9 mouse cellular contexts compared by ENCODE assay signal in the genomic region with DNA sequence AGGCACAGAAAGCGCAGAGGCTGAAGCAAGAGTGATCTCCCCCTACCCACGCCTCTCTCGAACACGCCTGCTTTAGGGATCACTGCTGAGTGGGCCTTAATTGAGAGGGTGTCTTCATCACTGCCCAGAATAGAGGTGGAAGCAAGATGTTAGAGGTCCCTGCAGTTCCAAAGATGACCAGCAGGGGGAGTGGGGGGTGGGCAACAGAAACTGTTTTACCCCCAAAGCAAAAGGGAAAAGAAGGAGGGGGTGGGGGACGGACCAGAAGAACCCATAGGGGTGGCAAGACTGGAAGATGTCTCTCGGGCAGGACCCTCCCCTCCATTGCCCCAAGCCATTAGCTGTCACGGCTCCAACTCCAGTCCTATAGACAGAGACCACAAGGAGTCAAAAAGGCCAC. TPM values are rescaled to one million over a fixed set of nuclear protein-coding genes. Genes with fewer than 3 reads are reported as not detected.
DNase-seq lines count a peak whose midpoint lies in the region; TF ChIP-seq lines count a peak whose summit lies in the region.
"Had no signal": no experiment of that assay in that cellular context is flagged by ENCODE, and none has a peak within 500 bp of the region (broad histone marks: within the 10 kb centered on the region; RNA-seq: fewer than 3 reads in every experiment).

No protein-coding gene starts in this region.

- peak; percentile 29 for TF ChIP-seq CTCF in C2C12 (IDR thresholded peaks at IDR 0.05; ENCODE audit: control insufficient read depth, insufficient read depth, insufficient read length)
- TF ChIP-seq CTCF in left cerebral cortex, adult 2 months (IDR thresholded peaks at IDR 0.05): peak; percentile 79

- H3K27ac ChIP-seq in left cerebral cortex, adult 2 months: peak overlapping the region; percentile 78; the same call in 1 of the 2 replicates

- H3K36me3 ChIP-seq in C2C12 (ENCODE audit: control insufficient read depth, insufficient read depth): peaks cover 14% of the 10 kb centered on the region

- H3ac ChIP-seq in C2C12 (ENCODE audit: control insufficient read depth, insufficient read length, low read depth): no peak overlapping the region

- intact Hi-C loops in heart, postnatal 14 days (cut with DNase I): loop anchor here (1.0 kb wide), 1 partner anchor 40 kb away; no protein-coding TSS in a partner anchor
- intact Hi-C loops in heart, postnatal 25 days (cut with DNase I): loop anchor here (1.0 kb wide), 1 partner anchor 40 kb away; no protein-coding TSS in a partner anchor
- intact Hi-C loops in left cerebral cortex, adult 2 months (cut with DNase I): loop anchor here (1.0 kb wide), 1 partner anchor 40 kb away; no protein-coding TSS in a partner anchor

- peak; percentile 70 to 84 for DNase-seq in heart, postnatal 14 days
- no peak for DNase-seq in heart, postnatal 25 days (ENCODE audit: low spot score)
- peak; percentile 77 for DNase-seq in ZHBTc4 (ENCODE audit: low read depth, low spot score)
- DNase-seq in embryo, embryonic 11.5 days (ENCODE audit: low read depth, low spot score): peak; percentile 54
- DNase-seq in left cerebral cortex, adult 2 months (ENCODE audit: extremely low spot score in 1 of 2, low spot score in 2 of 2): peak in 1 of 2 experiments; percentile 67
- peak; percentile 57 to 71 for DNase-seq in natural killer cell, adult 2 months (ENCODE audit: low spot score in 2 of 2)
- DNase-seq in urinary bladder, postnatal 36 days (ENCODE audit: low spot score in 2 of 2): peak; percentile 43 to 49

- H3K27me3 ChIP-seq in C2C12 (ENCODE audit: control insufficient read depth, insufficient read depth, insufficient read length): no peaks in the 10 kb centered on the region

- H3K79me2 ChIP-seq in C2C12 (ENCODE audit: control insufficient read depth, insufficient read depth): peaks cover 45% of the 10 kb centered on the region

- H3K4me3 ChIP-seq in C2C12 (ENCODE audit: insufficient read depth, poor library complexity, severe bottlenecking): no peak overlapping the region
- H3K4me3 ChIP-seq in left cerebral cortex, adult 2 months: no peak overlapping the region
- H3K4me3 ChIP-seq: erythroblast, embryonic 14.5 days had no signal

- H3K79me3 ChIP-seq in C2C12 (ENCODE audit: low read depth): peaks cover 24% of the 10 kb centered on the region

TF ChIP-seq in C2C12, 6 proteins besides CTCF, POLR2A, EP300 and RAD21:
- TF ChIP-seq USF1 (IDR thresholded peaks at IDR 0.05; ENCODE audit: low read depth): no peak
- no peak for TF ChIP-seq MAX (IDR thresholded peaks at IDR 0.05)
- no peak for TF ChIP-seq CEBPB (IDR thresholded peaks at IDR 0.05; ENCODE audit: low read depth)
- TF ChIP-seq MYOG (IDR thresholded peaks at IDR 0.05; ENCODE audit: control insufficient read depth, extremely low read depth, insufficient read length): no peak
- TF ChIP-seq MYOD1 (IDR thresholded peaks at IDR 0.05; ENCODE audit: control insufficient read depth, insufficient read length, low read depth): no peak

RNA-seq across cellular contexts. Expression of a gene that starts 8.0 kb away (rescaled TPM):
- 100 to 1,000 TPM; 116 to 123 TPM for total RNA-seq in heart, postnatal 14 days (2021)
- total RNA-seq in heart, postnatal 25 days (2021): 100 to 1,000 TPM; 132 to 139 TPM
- 259 TPM for polyA plus RNA-seq in C2C12 (2012; fragmentation: generic; extraction: Trizol)
- total RNA-seq in left cerebral cortex, adult 2 months (2021): 10 to 100 TPM; 42.4 to 44.1 TPM

RNA-seq across cellular contexts. Expression of a gene that starts 8.6 kb away (rescaled TPM):
- 10 to 100 TPM; 78.4 to 81.2 TPM for total RNA-seq in heart, postnatal 14 days (2021)
- total RNA-seq in heart, postnatal 25 days (2021): 10 to 100 TPM; 83.5 to 86.1 TPM
- polyA plus RNA-seq in C2C12 (2012; fragmentation: generic; extraction: Trizol): 54.3 TPM
- total RNA-seq in left cerebral cortex, adult 2 months (2021): 100 to 1,000 TPM; 176 to 184 TPM

RNA-seq across cellular contexts. Expression of a gene that starts 19.0 kb away (rescaled TPM):
- under 1 TPM; 0.81 to 0.98 TPM for total RNA-seq in heart, postnatal 14 days (2021)
- total RNA-seq in heart, postnatal 25 days (2021): not detected
- 0.04 TPM for polyA plus RNA-seq in C2C12 (2012; fragmentation: generic; extraction: Trizol)
- total RNA-seq in left cerebral cortex, adult 2 months (2021): 1 to 10 TPM in 1 of 2 experiments, under 1 TPM in 1; 0.25 to 1.5 TPM
- polyA plus RNA-seq: erythroblast, embryonic 14.5 days had no signal

RNA-seq across cellular contexts. Expression of a gene that starts 55.5 kb away (rescaled TPM):
- total RNA-seq in heart, postnatal 14 days (2021): under 1 TPM in 1 of 2 experiments, not detected in 1; 0.60 TPM
- under 1 TPM; 0.55 to 0.75 TPM for total RNA-seq in heart, postnatal 25 days (2021)
- not detected for polyA plus RNA-seq in C2C12 (2012; fragmentation: generic; extraction: Trizol)
- total RNA-seq in left cerebral cortex, adult 2 months (2021): not detected
- polyA plus RNA-seq: erythroblast, embryonic 14.5 days had no signal
